Mouse (Mus musculus) cerebellum, adult 2 months (tissue): ENCODE results near the gene Pfkfb2.
"Not testable (repeated sequence)": the region's sequence is repeated elsewhere in the genome, so short reads cannot be mapped to it uniquely, and the experiment has no call there.

Experiments
- CTCF ChIP-seq: fragments of 200-500 bp; IDR thresholded peaks from 2 replicates; pipeline ENCODE4 v1.5.1; 2011; ENCODE audit warnings: low read depth, mild to moderate bottlenecking, control low read depth, low read length, moderate library complexity, borderline replicate concordance; ENCODE audit not compliant: insufficient read depth
- POLR2A ChIP-seq: fragments of 200-500 bp; IDR thresholded peaks from 2 replicates; pipeline ENCODE4 v1.6.1; 2011; ENCODE audit warnings: low read length, control low read depth, borderline replicate concordance; ENCODE audit not compliant: insufficient read depth

GRCm38 (mm10) chr1:130663576-130663975 is 65.5 kb downstream of the Pfkfb2 start:
- TF ChIP-seq CTCF, POLR2A: not testable (repeated sequence)
